Mouse (Mus musculus): ENCODE data around the gene Nav1. TPM values are rescaled to one million over a fixed set of nuclear protein-coding genes. Genes with fewer than 3 reads are reported as not detected.

Gene Nav1
- polyA plus RNA-seq, 1 experiment from 2014 or later: 1.1 TPM

- no peaks in the 10 kb centered on the region for H3K27me3 ChIP-seq (ENCODE audit: control insufficient read depth, insufficient read depth, low read depth, low read length)
- H3K9me3 ChIP-seq (replicated peaks; ENCODE audit: control insufficient read depth, low read length): no peaks in the 10 kb centered on the region
- H3K27ac ChIP-seq (ENCODE audit: low read length): no peak overlapping the region
- H3K9ac ChIP-seq (ENCODE audit: low read depth, low read length): no peak overlapping the region
- ATAC-seq (ENCODE audit: low read depth): no peak
- H3K36me3 ChIP-seq (ENCODE audit: control insufficient read depth, insufficient read depth): no peaks in the 10 kb centered on the region
- H3K4me3 ChIP-seq (ENCODE audit: low read depth, low read length): no peak overlapping the region
- 72% methylated on average over 13 of the region's 13 CpGs for WGBS (ENCODE audit: insufficient replicate concordance)
- no peaks in the 10 kb centered on the region for H3K4me1 ChIP-seq (ENCODE audit: control insufficient read depth, low read depth, low read length)
- no peak overlapping the region for H3K4me2 ChIP-seq (ENCODE audit: low read depth, low read length)
Observed at GRCm38 (mm10) chr1:135470546-135470945, 136.5 kb downstream of the Nav1 start.

GRCm38 (mm10) chr1:135467462-135467861 is 139.6 kb downstream of the Nav1 start:
- no peaks in the 10 kb centered on the region for H3K9me3 ChIP-seq (replicated peaks; ENCODE audit: control insufficient read depth, low read length)
- H3K27ac ChIP-seq (ENCODE audit: low read length): no peak overlapping the region
- H3K4me2 ChIP-seq (ENCODE audit: low read depth, low read length): no peak overlapping the region
- ATAC-seq (ENCODE audit: low read depth): no peak
- H3K4me1 ChIP-seq (ENCODE audit: control insufficient read depth, low read depth, low read length): no peaks in the 10 kb centered on the region
- H3K36me3 ChIP-seq (ENCODE audit: control insufficient read depth, insufficient read depth): no peaks in the 10 kb centered on the region
- H3K27me3 ChIP-seq (ENCODE audit: control insufficient read depth, insufficient read depth, low read depth, low read length): no peaks in the 10 kb centered on the region
- 82% methylated on average over 5 of the region's 5 CpGs for WGBS (ENCODE audit: insufficient replicate concordance)
- H3K9ac ChIP-seq (ENCODE audit: low read depth, low read length): no peak overlapping the region
- no peak overlapping the region for H3K4me3 ChIP-seq (ENCODE audit: low read depth, low read length)

- ATAC-seq (ENCODE audit: low read depth): no peak
- no peaks in the 10 kb centered on the region for H3K27me3 ChIP-seq (ENCODE audit: control insufficient read depth, insufficient read depth, low read depth, low read length)
- H3K27ac ChIP-seq (ENCODE audit: low read length): no peak overlapping the region
- no peak overlapping the region for H3K9ac ChIP-seq (ENCODE audit: low read depth, low read length)
- H3K36me3 ChIP-seq (ENCODE audit: control insufficient read depth, insufficient read depth): no peaks in the 10 kb centered on the region
- H3K4me3 ChIP-seq (ENCODE audit: low read depth, low read length): no peak overlapping the region
- no peaks in the 10 kb centered on the region for H3K4me1 ChIP-seq (ENCODE audit: control insufficient read depth, low read depth, low read length)
- 25% methylated on average over 3 of the region's 3 CpGs for WGBS (ENCODE audit: insufficient replicate concordance)
- H3K4me2 ChIP-seq (ENCODE audit: low read depth, low read length): no peak overlapping the region
- no peaks in the 10 kb centered on the region for H3K9me3 ChIP-seq (replicated peaks; ENCODE audit: control insufficient read depth, low read length)
Observed at GRCm38 (mm10) chr1:135466935-135467334, 140.2 kb downstream of the Nav1 start.

GRCm38 (mm10) chr1:135465734-135466133 is 141.4 kb downstream of the Nav1 start:
- no peaks in the 10 kb centered on the region for H3K9me3 ChIP-seq (replicated peaks; ENCODE audit: control insufficient read depth, low read length)
- H3K4me1 ChIP-seq (ENCODE audit: control insufficient read depth, low read depth, low read length): no peaks in the 10 kb centered on the region
- H3K4me2 ChIP-seq (ENCODE audit: low read depth, low read length): no peak overlapping the region
- H3K27ac ChIP-seq (ENCODE audit: low read length): no peak overlapping the region
- 77% methylated on average over 19 of the region's 19 CpGs for WGBS (ENCODE audit: insufficient replicate concordance)
- no peak for ATAC-seq (ENCODE audit: low read depth)
- no peak overlapping the region for H3K9ac ChIP-seq (ENCODE audit: low read depth, low read length)
- no peak overlapping the region for H3K4me3 ChIP-seq (ENCODE audit: low read depth, low read length)
- H3K27me3 ChIP-seq (ENCODE audit: control insufficient read depth, insufficient read depth, low read depth, low read length): no peaks in the 10 kb centered on the region
- H3K36me3 ChIP-seq (ENCODE audit: control insufficient read depth, insufficient read depth): no peaks in the 10 kb centered on the region

GRCm38 (mm10) chr1:135462736-135463135 is 144.4 kb downstream of the Nav1 start:
- Histone ChIP-seq H3K9me3 (replicated peaks; ENCODE audit: control insufficient read depth, low read length) (no peaks in the 10 kb centered on the region), H3K4me1 (ENCODE audit: control insufficient read depth, low read depth, low read length) (no peaks in the 10 kb centered on the region), H3K9ac (ENCODE audit: low read depth, low read length) (no peak overlapping the region), H3K27ac (ENCODE audit: low read length) (no peak overlapping the region), H3K36me3 (ENCODE audit: control insufficient read depth, insufficient read depth) (no peaks in the 10 kb centered on the region), H3K4me2 (ENCODE audit: low read depth, low read length) (no peak overlapping the region), H3K4me3 (ENCODE audit: low read depth, low read length) (no peak overlapping the region), H3K27me3 (ENCODE audit: control insufficient read depth, insufficient read depth, low read depth, low read length) (no peaks in the 10 kb centered on the region)
- ATAC-seq (ENCODE audit: low read depth): no peak
- 73% methylated on average over 8 of the region's 8 CpGs for WGBS (ENCODE audit: insufficient replicate concordance)

- no peaks in the 10 kb centered on the region for H3K36me3 ChIP-seq (ENCODE audit: control insufficient read depth, insufficient read depth)
- H3K4me3 ChIP-seq (ENCODE audit: low read depth, low read length): no peak overlapping the region
- WGBS (ENCODE audit: insufficient replicate concordance): 48% methylated on average over 4 of the region's 4 CpGs
- ATAC-seq (ENCODE audit: low read depth): no peak
- H3K27ac ChIP-seq (ENCODE audit: low read length): no peak overlapping the region
- no peaks in the 10 kb centered on the region for H3K9me3 ChIP-seq (replicated peaks; ENCODE audit: control insufficient read depth, low read length)
- H3K9ac ChIP-seq (ENCODE audit: low read depth, low read length): no peak overlapping the region
- no peak overlapping the region for H3K4me2 ChIP-seq (ENCODE audit: low read depth, low read length)
- H3K27me3 ChIP-seq (ENCODE audit: control insufficient read depth, insufficient read depth, low read depth, low read length): no peaks in the 10 kb centered on the region
- no peaks in the 10 kb centered on the region for H3K4me1 ChIP-seq (ENCODE audit: control insufficient read depth, low read depth, low read length)
Observed at GRCm38 (mm10) chr1:135462304-135462703, 144.8 kb downstream of the Nav1 start.

GRCm38 (mm10) chr1:135461097-135461730 is 145.9 kb downstream of the Nav1 start:
- Histone ChIP-seq H3K9me3 (replicated peaks; ENCODE audit: control insufficient read depth, low read length) (no peaks in the 10 kb centered on the region), H3K27ac (ENCODE audit: low read length) (no peak overlapping the region)
- 65% methylated on average over 3 of the region's 3 CpGs for WGBS (ENCODE audit: insufficient replicate concordance)

GRCm38 (mm10) chr1:135460521-135460920 is 146.6 kb downstream of the Nav1 start:
- Histone ChIP-seq H3K4me2 (ENCODE audit: low read depth, low read length) (no peak overlapping the region), H3K4me1 (ENCODE audit: control insufficient read depth, low read depth, low read length) (no peaks in the 10 kb centered on the region), H3K27me3 (ENCODE audit: control insufficient read depth, insufficient read depth, low read depth, low read length) (no peaks in the 10 kb centered on the region), H3K9me3 (replicated peaks; ENCODE audit: control insufficient read depth, low read length) (no peaks in the 10 kb centered on the region), H3K36me3 (ENCODE audit: control insufficient read depth, insufficient read depth) (no peaks in the 10 kb centered on the region), H3K4me3 (ENCODE audit: low read depth, low read length) (no peak overlapping the region), H3K27ac (ENCODE audit: low read length) (no peak overlapping the region), H3K9ac (ENCODE audit: low read depth, low read length) (no peak overlapping the region)
- 75% methylated on average over 16 of the region's 16 CpGs for WGBS (ENCODE audit: insufficient replicate concordance)
- ATAC-seq (ENCODE audit: low read depth): no peak

More at GRCm38 (mm10) chr1:135461097-135461730, 145.9 kb downstream of the Nav1 start:
- ATAC-seq (ENCODE audit: low read depth): no peak
- no peak overlapping the region for H3K4me3 ChIP-seq (ENCODE audit: low read depth, low read length)
- no peaks in the 10 kb centered on the region for H3K27me3 ChIP-seq (ENCODE audit: control insufficient read depth, insufficient read depth, low read depth, low read length)
- no peaks in the 10 kb centered on the region for H3K4me1 ChIP-seq (ENCODE audit: control insufficient read depth, low read depth, low read length)
- no peak overlapping the region for H3K9ac ChIP-seq (ENCODE audit: low read depth, low read length)
- no peaks in the 10 kb centered on the region for H3K36me3 ChIP-seq (ENCODE audit: control insufficient read depth, insufficient read depth)
- no peak overlapping the region for H3K4me2 ChIP-seq (ENCODE audit: low read depth, low read length)

- no peaks in the 10 kb centered on the region for H3K36me3 ChIP-seq (ENCODE audit: control insufficient read depth, insufficient read depth)
- no peak overlapping the region for H3K4me3 ChIP-seq (ENCODE audit: low read depth, low read length)
- H3K9me3 ChIP-seq (replicated peaks; ENCODE audit: control insufficient read depth, low read length): no peaks in the 10 kb centered on the region
- H3K27ac ChIP-seq (ENCODE audit: low read length): no peak overlapping the region
- no peak overlapping the region for H3K9ac ChIP-seq (ENCODE audit: low read depth, low read length)
- ATAC-seq (ENCODE audit: low read depth): no peak
- no peak overlapping the region for H3K4me2 ChIP-seq (ENCODE audit: low read depth, low read length)
- no peaks in the 10 kb centered on the region for H3K27me3 ChIP-seq (ENCODE audit: control insufficient read depth, insufficient read depth, low read depth, low read length)
- 74% methylated on average over 5 of the region's 5 CpGs for WGBS (ENCODE audit: insufficient replicate concordance)
- H3K4me1 ChIP-seq (ENCODE audit: control insufficient read depth, low read depth, low read length): no peaks in the 10 kb centered on the region
Observed at GRCm38 (mm10) chr1:135457860-135458259, 149.2 kb downstream of the Nav1 start.
